Mouse (Mus musculus): ENCODE data around the gene Atp5e.

Gene Atp5e

GRCm38 (mm10) chr2:174415001-174415730 is 48.7 kb downstream of the Atp5e start:
- DNase-seq (ENCODE audit: low spot score in 2 of 2): no peak

GRCm38 (mm10) chr2:174413127-174413526 is 50.8 kb downstream of the Atp5e start:
- DNase-seq (ENCODE audit: low spot score in 2 of 2): no peak

Data from urinary bladder, postnatal 36 days (tissue).